Mouse (Mus musculus) embryonic fibroblast, embryonic 13.5 days (primary cell): Measurements from ENCODE around the gene Tnk2.

Experiments used
- CTCF ChIP-seq: IDR thresholded peaks from 2 replicates; pipeline ENCODE4 v1.5.1; 2011; ENCODE audit warnings: mild to moderate bottlenecking, control low read depth, low read length, moderate library complexity, borderline replicate concordance; ENCODE audit not compliant: insufficient read depth
- POLR2A ChIP-seq: IDR thresholded peaks from 2 replicates; pipeline ENCODE4 v1.6.1; 2011; ENCODE audit warnings: low read depth, mild to moderate bottlenecking, control low read depth, low read length, moderate library complexity

DNA sequence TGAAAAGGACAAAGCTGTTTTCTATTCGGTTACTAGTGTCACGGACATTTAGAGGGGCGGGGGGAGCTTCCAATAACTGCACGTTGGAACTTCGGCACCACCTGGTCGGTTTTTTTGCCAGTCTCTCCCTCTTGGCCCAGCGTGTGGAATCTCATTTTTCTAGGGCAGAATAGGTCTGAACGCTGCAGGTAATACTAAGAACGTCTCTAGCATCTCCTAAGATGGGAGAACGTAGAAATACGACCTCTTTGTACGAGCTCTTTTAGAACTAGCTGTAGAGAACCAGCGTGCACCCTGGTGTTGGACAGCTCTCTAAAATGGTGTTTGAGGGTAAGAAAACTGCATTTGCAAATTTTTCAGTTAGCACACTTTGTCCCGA is 34.3 kb upstream of the Tnk2 start:
- TF ChIP-seq POLR2A: no peak
- no peak for TF ChIP-seq CTCF
